Mouse (Mus musculus): ENCODE data around the gene Prss54. TPM values are rescaled to one million over a fixed set of nuclear protein-coding genes. Genes with fewer than 3 reads are reported as not detected.

Prss54 gene
- total RNA-seq (2014; rRNA removed), result 0.38 TPM in 1 of 2 replicates, not detected in the other
- polyA plus RNA-seq (2015; fragmentation: Nextera tagmentation; extraction: Ambion mirVana), result not detected in 2 replicates

DNA sequence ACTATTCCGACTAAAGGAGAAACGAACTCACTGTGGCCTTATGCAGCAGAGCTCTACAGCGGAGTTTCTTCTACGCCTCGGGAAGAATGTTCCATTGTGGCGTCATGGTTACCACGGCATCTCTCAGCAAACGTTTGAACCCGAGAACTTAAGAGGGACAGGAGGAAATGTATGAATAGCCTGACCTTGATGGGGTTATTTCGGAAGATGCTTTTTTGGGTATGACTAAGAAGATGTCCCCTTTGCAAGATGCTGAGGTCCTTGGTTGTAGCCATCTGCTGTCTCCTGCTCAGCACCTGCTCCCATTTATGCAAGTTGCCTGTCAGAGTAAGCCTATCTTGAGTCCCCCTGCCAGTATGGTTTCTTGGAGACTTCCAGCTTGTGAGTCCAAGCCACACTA lies at the start of gene Prss54:
TSS of gene Prss54 (minus strand) at position 101 of the 400 bp plus-strand sequence.
- ATAC-seq (no peak), DNase-seq (no peak)
- no peaks in the 10 kb centered on the region for H3K9me3 ChIP-seq (ENCODE audit: low read length)
- 82% methylated on average over 10 of the region's 10 CpGs for WGBS
- no peaks in the 10 kb centered on the region for H3K4me1 ChIP-seq (ENCODE audit: insufficient read depth)
- no peak within 1 kb of the TSS for H3K9ac ChIP-seq
- H3K4me2 ChIP-seq (ENCODE audit: low read depth), result no peak within 1 kb of the TSS
- no peak for TF ChIP-seq CTCF (IDR thresholded peaks at IDR 0.05; ENCODE audit: low read depth)
- H3K36me3 ChIP-seq (ENCODE audit: insufficient read depth), result no peaks in the 10 kb centered on the region
- H3K4me3 ChIP-seq (ENCODE audit: low read depth, low read length), result no peak within 1 kb of the TSS
- H3K27ac ChIP-seq (ENCODE audit: low read depth, low read length), result no peak within 1 kb of the TSS
- H3K27me3 ChIP-seq (ENCODE audit: insufficient read depth, low read length), result no peaks in the 10 kb centered on the region

DNA sequence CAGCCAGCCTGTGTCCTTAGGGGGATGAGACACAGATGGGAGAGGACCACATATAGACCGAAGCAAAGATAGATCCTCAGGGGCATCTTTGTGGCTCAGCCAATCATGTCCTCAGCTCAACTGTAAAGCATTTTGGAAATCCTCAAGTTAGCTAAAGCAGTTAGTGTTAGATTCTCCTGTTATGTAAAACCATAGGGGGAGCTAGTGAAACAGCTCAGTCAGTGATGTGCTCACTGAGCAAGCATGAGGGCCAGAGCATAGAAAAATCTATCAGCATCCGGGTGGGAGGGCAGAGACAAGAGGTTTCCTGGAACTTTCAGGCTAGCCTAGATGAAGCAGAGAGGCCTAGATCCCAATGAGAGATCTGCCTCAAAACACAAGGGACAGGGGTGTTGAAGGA lies 48.7 kb upstream of the Prss54 start:
- WGBS, result 85% methylated on average over 2 of the region's 2 CpGs
- ATAC-seq (no peak), DNase-seq (no peak)
- Histone ChIP-seq H3K27ac (ENCODE audit: low read depth, low read length) (no peak overlapping the region), H3K9me3 (ENCODE audit: low read length) (no peaks in the 10 kb centered on the region), H3K4me1 (ENCODE audit: insufficient read depth) (no peaks in the 10 kb centered on the region), H3K9ac (no peak overlapping the region), H3K4me2 (ENCODE audit: low read depth) (no peak overlapping the region), H3K4me3 (ENCODE audit: low read depth, low read length) (no peak overlapping the region), H3K27me3 (ENCODE audit: insufficient read depth, low read length) (no peaks in the 10 kb centered on the region; the same call in 1 of the 2 replicates), H3K36me3 (ENCODE audit: insufficient read depth) (no peaks in the 10 kb centered on the region)
- TF ChIP-seq CTCF (IDR thresholded peaks at IDR 0.05; ENCODE audit: low read depth), result no peak

DNA sequence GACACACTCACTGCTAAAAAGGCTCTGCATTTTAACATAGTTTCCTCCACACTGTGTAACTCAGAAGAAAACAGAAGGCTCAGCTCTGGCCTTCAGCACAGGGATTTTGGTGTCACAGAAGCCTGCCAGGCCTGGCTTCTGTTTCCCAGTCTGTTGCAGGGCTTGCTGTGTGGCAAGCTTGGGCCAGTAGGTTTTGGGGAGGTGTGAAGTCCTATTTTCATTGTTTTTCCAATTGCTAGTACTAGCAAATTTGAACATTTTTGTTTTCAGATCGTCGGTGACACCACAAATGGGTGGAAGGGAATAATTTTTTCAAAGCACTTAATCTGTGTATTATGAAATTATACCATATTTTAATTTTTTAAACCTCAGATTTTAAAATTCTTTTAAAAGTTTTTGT lies 43.9 kb upstream of the Prss54 start:
- Histone ChIP-seq H3K27ac (ENCODE audit: low read depth, low read length) (no peak overlapping the region), H3K4me2 (ENCODE audit: low read depth) (no peak overlapping the region), H3K4me1 (ENCODE audit: insufficient read depth) (no peaks in the 10 kb centered on the region), H3K9me3 (ENCODE audit: low read length) (no peaks in the 10 kb centered on the region), H3K4me3 (ENCODE audit: low read depth, low read length) (no peak overlapping the region), H3K9ac (no peak overlapping the region), H3K27me3 (ENCODE audit: insufficient read depth, low read length) (no peaks in the 10 kb centered on the region), H3K36me3 (ENCODE audit: insufficient read depth) (no peaks in the 10 kb centered on the region)
- no peak for TF ChIP-seq CTCF (IDR thresholded peaks at IDR 0.05; ENCODE audit: low read depth)
- ATAC-seq, result no peak
- 87% methylated on average over 2 of the region's 2 CpGs for WGBS
- no peak for DNase-seq

DNA sequence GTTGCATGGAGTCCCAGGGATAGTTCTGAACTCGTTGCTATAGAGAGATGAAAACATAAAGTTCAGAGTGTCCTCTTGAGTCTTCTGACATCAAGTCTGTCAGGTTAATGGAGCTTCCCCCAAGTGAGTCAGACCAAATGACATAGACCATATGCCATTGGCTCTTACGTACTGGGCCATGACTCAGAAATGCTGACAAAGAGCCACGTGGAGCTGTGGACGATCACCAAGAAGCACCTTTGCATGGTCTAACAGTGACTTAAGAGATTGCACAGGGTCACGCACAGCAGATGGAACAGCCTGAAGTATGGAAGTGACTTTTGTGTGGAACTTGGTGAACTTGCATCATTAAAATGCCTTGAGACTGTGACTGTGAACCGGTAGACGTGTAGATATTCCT lies 40.2 kb upstream of the Prss54 start:
- ATAC-seq (no peak), DNase-seq (no peak)
- TF ChIP-seq CTCF (IDR thresholded peaks at IDR 0.05; ENCODE audit: low read depth), result no peak
- no peak overlapping the region for H3K4me3 ChIP-seq (ENCODE audit: low read depth, low read length)
- no peak overlapping the region for H3K9ac ChIP-seq
- H3K4me2 ChIP-seq (ENCODE audit: low read depth), result no peak overlapping the region
- H3K27me3 ChIP-seq (ENCODE audit: insufficient read depth, low read length), result no peaks in the 10 kb centered on the region
- H3K4me1 ChIP-seq (ENCODE audit: insufficient read depth), result no peaks in the 10 kb centered on the region
- no peak overlapping the region for H3K27ac ChIP-seq (ENCODE audit: low read depth, low read length)
- 90% methylated on average over 7 of the region's 7 CpGs for WGBS
- H3K36me3 ChIP-seq (ENCODE audit: insufficient read depth), result no peaks in the 10 kb centered on the region
- no peaks in the 10 kb centered on the region for H3K9me3 ChIP-seq (ENCODE audit: low read length)

DNA sequence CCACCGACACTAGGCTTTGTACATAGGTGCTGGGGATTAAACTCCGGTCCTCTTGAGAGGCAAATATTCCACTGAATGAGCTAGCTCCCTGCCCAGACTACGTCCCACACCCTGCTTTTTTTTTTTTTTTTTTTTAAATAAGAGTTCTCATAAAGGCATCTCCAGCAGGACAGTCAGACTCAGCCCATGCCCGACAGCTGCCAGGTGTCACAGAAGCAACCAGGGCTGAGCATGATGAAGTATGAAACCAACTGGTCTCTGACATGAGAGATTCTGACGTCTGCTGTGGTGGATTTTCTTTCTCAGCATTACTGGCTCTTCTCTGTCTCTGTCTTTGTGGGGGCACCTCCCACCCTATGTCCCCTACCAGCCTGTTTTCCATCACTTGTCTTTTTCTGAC lies 35.6 kb upstream of the Prss54 start:
- Histone ChIP-seq H3K4me3 (ENCODE audit: low read depth, low read length) (no peak overlapping the region), H3K27ac (ENCODE audit: low read depth, low read length) (no peak overlapping the region), H3K9ac (no peak overlapping the region), H3K36me3 (ENCODE audit: insufficient read depth) (no peaks in the 10 kb centered on the region), H3K9me3 (ENCODE audit: low read length) (no peaks in the 10 kb centered on the region), H3K4me2 (ENCODE audit: low read depth) (no peak overlapping the region), H3K4me1 (ENCODE audit: insufficient read depth) (no peaks in the 10 kb centered on the region), H3K27me3 (ENCODE audit: insufficient read depth, low read length) (no peaks in the 10 kb centered on the region)
- WGBS, result 62% methylated on average over 5 of the region's 5 CpGs
- DNase-seq, result no peak
- no peak for ATAC-seq
- TF ChIP-seq CTCF (IDR thresholded peaks at IDR 0.05; ENCODE audit: low read depth), result no peak

DNA sequence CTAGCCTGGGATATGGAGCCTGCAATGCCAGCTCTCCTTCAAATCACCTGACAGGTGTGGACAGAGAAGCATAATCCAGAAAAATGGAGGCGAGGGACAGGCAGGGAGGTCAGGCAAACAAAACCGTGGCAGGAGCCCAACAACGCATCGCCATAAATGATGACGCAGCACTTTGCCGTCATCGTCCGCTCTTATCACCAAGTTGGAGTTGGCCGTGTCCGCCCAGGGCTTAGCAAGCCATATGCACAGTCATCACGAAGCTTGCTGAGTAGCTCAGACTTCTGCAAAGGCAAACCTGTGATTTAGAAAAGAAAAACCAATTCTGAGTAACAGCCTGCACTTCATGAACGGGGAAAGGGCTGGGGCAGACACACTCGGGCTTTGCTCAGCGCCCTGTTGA lies 34.6 kb upstream of the Prss54 start:
- Histone ChIP-seq H3K27ac (ENCODE audit: low read depth, low read length) (no peak overlapping the region), H3K36me3 (ENCODE audit: insufficient read depth) (no peaks in the 10 kb centered on the region), H3K9me3 (ENCODE audit: low read length) (no peaks in the 10 kb centered on the region), H3K4me2 (ENCODE audit: low read depth) (no peak overlapping the region), H3K9ac (no peak overlapping the region), H3K4me3 (ENCODE audit: low read depth, low read length) (no peak overlapping the region), H3K27me3 (ENCODE audit: insufficient read depth, low read length) (no peaks in the 10 kb centered on the region), H3K4me1 (ENCODE audit: insufficient read depth) (no peaks in the 10 kb centered on the region)
- DNase-seq, result no peak
- no peak for ATAC-seq
- WGBS, result 88% methylated on average over 14 of the region's 14 CpGs
- TF ChIP-seq CTCF (IDR thresholded peaks at IDR 0.05; ENCODE audit: low read depth), result no peak

DNA sequence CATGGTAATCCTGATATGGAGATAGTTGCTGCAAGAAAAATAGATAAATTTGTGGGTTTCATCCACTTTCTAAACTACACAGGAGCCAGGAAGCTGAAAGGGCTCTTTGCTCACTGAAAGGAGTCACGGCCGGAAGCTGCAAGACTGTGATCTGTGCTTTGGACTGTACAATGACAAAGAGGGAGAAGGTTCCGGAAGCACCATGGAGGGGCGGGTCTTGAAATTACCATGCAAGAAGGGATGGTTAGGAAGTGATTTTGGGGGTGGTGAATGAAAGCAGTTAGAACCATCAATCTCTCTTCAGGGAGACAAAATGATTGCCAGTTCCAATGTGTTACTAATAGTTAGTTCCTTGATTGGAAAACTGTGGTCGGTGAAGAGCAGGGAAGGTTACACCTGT lies 33.3 kb upstream of the Prss54 start:
- WGBS, result 77% methylated on average over 5 of the region's 5 CpGs
- no peaks in the 10 kb centered on the region for H3K36me3 ChIP-seq (ENCODE audit: insufficient read depth)
- H3K4me2 ChIP-seq (ENCODE audit: low read depth), result no peak overlapping the region
- no peaks in the 10 kb centered on the region for H3K9me3 ChIP-seq (ENCODE audit: low read length)
- H3K4me1 ChIP-seq (ENCODE audit: insufficient read depth), result no peaks in the 10 kb centered on the region
- no peak overlapping the region for H3K4me3 ChIP-seq (ENCODE audit: low read depth, low read length)
- TF ChIP-seq CTCF (IDR thresholded peaks at IDR 0.05; ENCODE audit: low read depth), result no peak
- H3K9ac ChIP-seq, result no peak overlapping the region
- H3K27ac ChIP-seq (ENCODE audit: low read depth, low read length), result no peak overlapping the region
- DNase-seq (no peak), ATAC-seq (no peak)
- no peaks in the 10 kb centered on the region for H3K27me3 ChIP-seq (ENCODE audit: insufficient read depth, low read length)

DNA sequence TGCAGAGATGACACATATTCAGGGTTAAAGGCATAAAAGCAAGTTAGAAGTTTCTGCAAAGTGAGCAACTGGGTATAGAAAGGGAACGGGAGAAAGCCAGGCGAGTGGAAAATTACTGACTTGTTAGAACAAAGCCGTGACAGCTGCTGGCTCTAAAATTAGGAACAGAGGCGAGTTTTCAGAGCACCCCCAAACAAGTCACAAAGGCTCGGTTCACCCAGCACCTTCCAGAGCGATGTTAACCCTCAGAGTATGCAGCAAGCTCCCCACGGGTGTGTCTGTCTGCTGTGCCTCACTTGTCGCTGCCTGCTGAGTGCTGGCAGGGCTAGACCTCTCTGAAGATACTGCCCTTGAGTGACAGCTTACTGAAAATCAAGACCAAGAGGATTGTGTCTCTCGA lies 31.1 kb upstream of the Prss54 start:
- Histone ChIP-seq H3K27ac (ENCODE audit: low read depth, low read length) (no peak overlapping the region), H3K4me3 (ENCODE audit: low read depth, low read length) (no peak overlapping the region), H3K9ac (no peak overlapping the region), H3K4me2 (ENCODE audit: low read depth) (no peak overlapping the region), H3K36me3 (ENCODE audit: insufficient read depth) (no peaks in the 10 kb centered on the region), H3K4me1 (ENCODE audit: insufficient read depth) (no peaks in the 10 kb centered on the region), H3K9me3 (ENCODE audit: low read length) (no peaks in the 10 kb centered on the region), H3K27me3 (ENCODE audit: insufficient read depth, low read length) (no peaks in the 10 kb centered on the region)
- ATAC-seq (no peak), DNase-seq (no peak)
- no peak for TF ChIP-seq CTCF (IDR thresholded peaks at IDR 0.05; ENCODE audit: low read depth)
- WGBS, result 37% methylated on average over 9 of the region's 9 CpGs
